Mouse (Mus musculus): Measurements from ENCODE around the gene Zfp800. TPM values are rescaled to one million over a fixed set of nuclear protein-coding genes. Genes with fewer than 3 reads are reported as not detected.

Gene Zfp800
- polyA plus RNA-seq (2012; rRNA removed), result 0.66 and 1.1 TPM in 2 replicates

GRCm38 (mm10) chr6:28397681-28398203, at the start of gene Zfp800:
TSS of gene Zfp800 (minus strand) at chr6:28398005.

GRCm38 (mm10) chr6:28428290-28428689, 30.5 kb upstream of the Zfp800 start, which contains the start of gene Gcc1:
TSS of gene Gcc1 (minus strand) at chr6:28428390.

GRCm38 (mm10) chr6:28427096-28427839, 29.5 kb upstream of the Zfp800 start, which contains the start of gene Fscn3:
TSS of gene Fscn3 (plus strand) at chr6:28427789.

GRCm38 (mm10) chr6:28423313-28423712, 25.5 kb upstream of the Zfp800 start, which contains the start of gene Arf5:
TSS of gene Arf5 (plus strand) at chr6:28423560.

Other genes with a start within 250 kb of the Zfp800 start
- gene Arf5, start 25.6 kb upstream of the Zfp800 start, polyA plus RNA-seq (2012; rRNA removed), result 341 and 679 TPM in 2 replicates
- gene Fscn3, start 29.8 kb upstream of the Zfp800 start, polyA plus RNA-seq (2012; rRNA removed), result 0.10 TPM in 1 of 2 replicates, not detected in the other
- gene Gcc1, start 30.4 kb upstream of the Zfp800 start, polyA plus RNA-seq (2012; rRNA removed), result 2.8 and 3.8 TPM in 2 replicates
- not detected in 2 replicates for gene Pax4, start 51.3 kb upstream of the Zfp800 start, polyA plus RNA-seq (2012; rRNA removed)
- 51.5 and 58.1 TPM in 2 replicates for gene Snd1, start 77.1 kb upstream of the Zfp800 start, polyA plus RNA-seq (2012; rRNA removed)

All from stomach, adult 2 months (tissue).